In genomic region chr14:61688666-61689065, GRCm38 (mm10) we compare ENCODE assay signal across 8 mouse cellular contexts.
DNase-seq lines count a peak whose midpoint lies in the region; ATAC-seq lines count a peak whose summit lies in the region.

No protein-coding gene starts in this region.

- DNase-seq in thymus, postnatal 0 days (ENCODE audit: low spot score), result peak; percentile 15
- no peak for DNase-seq in thymus, postnatal 14 days
- DNase-seq in right cerebral cortex, postnatal 14 days, result no peak
- DNase-seq in spleen, postnatal 14 days (ENCODE audit: low spot score in 2 of 2), result no peak

- H3K9ac ChIP-seq in forebrain, embryonic 13.5 days, result no peak overlapping the region
- no peak overlapping the region for H3K9ac ChIP-seq in forebrain, embryonic 16.5 days (replicated peaks; ENCODE audit: low read depth, low read length)
- no peak overlapping the region for H3K9ac ChIP-seq in limb, embryonic 12.5 days (replicated peaks)
- H3K9ac ChIP-seq in stomach, embryonic 15.5 days, result no peak overlapping the region

- H3K27me3 ChIP-seq in forebrain, embryonic 13.5 days, result peaks cover 66% of the 10 kb centered on the region
- peaks cover 21% of the 10 kb centered on the region for H3K27me3 ChIP-seq in forebrain, embryonic 16.5 days (replicated peaks; ENCODE audit: control insufficient read depth, insufficient read depth, low read length)
- H3K27me3 ChIP-seq in limb, embryonic 12.5 days, result peaks cover 65% of the 10 kb centered on the region
- peaks cover 44% of the 10 kb centered on the region for H3K27me3 ChIP-seq in stomach, embryonic 15.5 days (replicated peaks)

- H3K4me1 ChIP-seq in forebrain, embryonic 13.5 days, result peaks cover 45% of the 10 kb centered on the region
- peaks cover 24% of the 10 kb centered on the region for H3K4me1 ChIP-seq in forebrain, embryonic 16.5 days (replicated peaks; ENCODE audit: control insufficient read depth, insufficient read depth, low read length)
- peaks cover 57% of the 10 kb centered on the region for H3K4me1 ChIP-seq in limb, embryonic 12.5 days (replicated peaks)
- peaks cover 25% of the 10 kb centered on the region for H3K4me1 ChIP-seq in stomach, embryonic 15.5 days

- WGBS in forebrain, embryonic 13.5 days, result 2% methylated on average over 9 of the region's 9 CpGs
- WGBS in forebrain, embryonic 16.5 days, result 5% methylated on average over 9 of the region's 9 CpGs
- WGBS in limb, embryonic 12.5 days, result 2% methylated on average over 9 of the region's 9 CpGs
- 2% methylated on average over 9 of the region's 9 CpGs for WGBS in stomach, embryonic 15.5 days

- H3K27ac ChIP-seq in forebrain, embryonic 13.5 days, result no peak overlapping the region
- H3K27ac ChIP-seq in forebrain, embryonic 16.5 days (ENCODE audit: low read length), result no peak overlapping the region
- no peak overlapping the region for H3K27ac ChIP-seq in limb, embryonic 12.5 days
- no peak overlapping the region for H3K27ac ChIP-seq in stomach, embryonic 15.5 days

- H3K36me3 ChIP-seq in forebrain, embryonic 13.5 days (ENCODE audit: poor library complexity, severe bottlenecking), result no peaks in the 10 kb centered on the region
- no peaks in the 10 kb centered on the region for H3K36me3 ChIP-seq in forebrain, embryonic 16.5 days (ENCODE audit: control insufficient read depth, insufficient read depth)
- H3K36me3 ChIP-seq in limb, embryonic 12.5 days, result no peaks in the 10 kb centered on the region
- H3K36me3 ChIP-seq in stomach, embryonic 15.5 days, result no peaks in the 10 kb centered on the region

- peak overlapping the region; percentile 23 for H3K4me3 ChIP-seq in forebrain, embryonic 13.5 days
- H3K4me3 ChIP-seq in forebrain, embryonic 16.5 days (replicated peaks; ENCODE audit: low read length), result no peak overlapping the region
- H3K4me3 ChIP-seq in limb, embryonic 12.5 days (replicated peaks), result peak overlapping the region; percentile 32; the same call in 1 of the 2 replicates
- no peak overlapping the region for H3K4me3 ChIP-seq in stomach, embryonic 15.5 days (replicated peaks)

- no peak for ATAC-seq in forebrain, embryonic 13.5 days
- ATAC-seq in forebrain, embryonic 16.5 days, result no peak
- no peak for ATAC-seq in limb, embryonic 12.5 days (ENCODE audit: insufficient number of reproducible peaks, insufficient read depth, low FRiP score, low TSS enrichment, low read depth)
- ATAC-seq in stomach, embryonic 15.5 days (ENCODE audit: insufficient read depth, low FRiP score, low read depth), result no peak

- peak overlapping the region; percentile 51 for H3K4me2 ChIP-seq in forebrain, embryonic 13.5 days
- H3K4me2 ChIP-seq in forebrain, embryonic 16.5 days (ENCODE audit: low read length), result no peak overlapping the region
- peak overlapping the region; percentile 57 for H3K4me2 ChIP-seq in limb, embryonic 12.5 days
- 0 out of 2 replicates have a peak overlapping the region, but pooled peaks have one; percentile 40 for H3K4me2 ChIP-seq in stomach, embryonic 15.5 days

- H3K9me3 ChIP-seq in forebrain, embryonic 13.5 days (replicated peaks), result no peaks in the 10 kb centered on the region
- no peaks in the 10 kb centered on the region; the same call in 1 of the 2 replicates for H3K9me3 ChIP-seq in forebrain, embryonic 16.5 days (ENCODE audit: control insufficient read depth, low read length)
- no peaks in the 10 kb centered on the region for H3K9me3 ChIP-seq in limb, embryonic 12.5 days
- no peaks in the 10 kb centered on the region for H3K9me3 ChIP-seq in stomach, embryonic 15.5 days

Comparison
In these comparisons a context has a peak if more than half of its experiments do, and no peak if none do; other contexts are left out.
1. H3K4me3 ChIP-seq: peak in forebrain, embryonic 13.5 days (single experiment) and limb, embryonic 12.5 days (single experiment); none in forebrain, embryonic 16.5 days (single experiment) and stomach, embryonic 15.5 days (single experiment).